Mouse (Mus musculus) hindbrain, embryonic 10.5 days (tissue): Measurements from ENCODE around the gene Smndc1. TPM values are rescaled to one million over a fixed set of nuclear protein-coding genes. Genes with fewer than 3 reads are reported as not detected.

Experiments used
- DNase-seq: peaks from one replicate; pipeline ENCODE4 v3.0.0-alpha.2; 2017; ENCODE audit warnings: low spot score
- H3K27ac ChIP-seq: fragments of 300-500 bp; sonication (generic); 2 replicates; pipeline ENCODE4 v1.5.1; 2016; ENCODE audit warnings: mild to moderate bottlenecking, moderate library complexity
- H3K27me3 ChIP-seq: fragments of 300-500 bp; sonication (generic); 2 replicates; pipeline ENCODE4 v1.6.1; 2016; ENCODE audit warnings: mild to moderate bottlenecking; ENCODE audit not compliant: poor library complexity, insufficient read depth, severe bottlenecking
- H3K36me3 ChIP-seq: fragments of 300-500 bp; sonication (generic); 2 replicates; pipeline ENCODE4 v1.6.1; 2016; ENCODE audit warnings: mild to moderate bottlenecking, moderate library complexity
- H3K4me1 ChIP-seq: fragments of 300-500 bp; sonication (generic); replicated peaks from 2 replicates; pipeline ENCODE4 v1.6.1; 2016; ENCODE audit warnings: mild to moderate bottlenecking
- H3K4me3 ChIP-seq: fragments of 300-500 bp; sonication (generic); 2 replicates; pipeline ENCODE4 v1.5.1; 2016; ENCODE audit warnings: mild to moderate bottlenecking, moderate library complexity
- H3K9me3 ChIP-seq: fragments of 300-500 bp; sonication (generic); 2 replicates; pipeline ENCODE4 v1.6.1; 2016; ENCODE audit warnings: mild to moderate bottlenecking, moderate library complexity
- WGBS: fragments of 180-500 bp; shearing (Covaris S2); methylation state at CpG from one replicate; pipeline ENCODE4 v1.1.7; 2016; 5-methylcytosine and 5-hydroxymethylcytosine counted together
- polyA plus RNA-seq: library from polyadenylated mRNA; unstranded; fragments of >200 nt; fragmentation: Nextera tagmentation; extraction: Ambion mirVana; gene quantifications from 2 replicates; pipeline ENCODE4 v1.2.1, GENCODE M21; 2016

The Smndc1 gene
- polyA plus RNA-seq, 1 experiment from 2014 or later = 36.4 TPM

GRCm38 (mm10) chr19:53422358-53423308 lies 32.3 kb upstream of the Smndc1 start:
- Histone ChIP-seq H3K27ac (no peak overlapping the region; the same call in 1 of the 2 replicates), H3K27me3 (peaks cover 22% of the 10 kb centered on the region), H3K36me3 (no peaks in the 10 kb centered on the region), H3K4me3 (no peak overlapping the region), H3K9me3 (no peaks in the 10 kb centered on the region), H3K4me1 (peaks cover 41% of the 10 kb centered on the region)
- WGBS = 75% methylated on average over 18 of the region's 18 CpGs
- no peak for DNase-seq

- Histone ChIP-seq H3K27me3 (peaks cover 22% of the 10 kb centered on the region), H3K27ac (peak overlapping the region; percentile 86), H3K36me3 (no peaks in the 10 kb centered on the region), H3K9me3 (no peaks in the 10 kb centered on the region), H3K4me1 (peaks cover 35% of the 10 kb centered on the region), H3K4me3 (peak overlapping the region; percentile 61)
- DNase-seq = no peak
- WGBS = 0% methylated on average over 6 of the region's 6 CpGs
Measured at GRCm38 (mm10) chr19:53421583-53422188, 31.3 kb upstream of the Smndc1 start.

GRCm38 (mm10) chr19:53420924-53421582 lies 30.7 kb upstream of the Smndc1 start:
- Histone ChIP-seq H3K9me3 (no peaks in the 10 kb centered on the region), H3K36me3 (no peaks in the 10 kb centered on the region), H3K27me3 (peaks cover 22% of the 10 kb centered on the region), H3K4me1 (peaks cover 35% of the 10 kb centered on the region), H3K4me3 (peak overlapping the region; percentile 61), H3K27ac (peak overlapping the region; percentile 86)
- 1% methylated on average over 19 of the region's 19 CpGs for WGBS
- peak; percentile 81 for DNase-seq

GRCm38 (mm10) chr19:53419834-53420233 lies 29.5 kb upstream of the Smndc1 start:
- H3K36me3 ChIP-seq = no peaks in the 10 kb centered on the region
- peak; percentile 59 for DNase-seq
- H3K9me3 ChIP-seq = no peaks in the 10 kb centered on the region
- 55% methylated on average over 5 of the region's 5 CpGs for WGBS
- no peak overlapping the region for H3K4me3 ChIP-seq
- no peak overlapping the region for H3K27ac ChIP-seq
- peaks cover 33% of the 10 kb centered on the region for H3K4me1 ChIP-seq
- H3K27me3 ChIP-seq = peaks cover 22% of the 10 kb centered on the region

GRCm38 (mm10) chr19:53415198-53415597 lies 24.8 kb upstream of the Smndc1 start:
- Histone ChIP-seq H3K27me3 (peaks cover 3% of the 10 kb centered on the region; the same call in 1 of the 2 replicates), H3K4me1 (peaks cover 34% of the 10 kb centered on the region), H3K27ac (no peak overlapping the region), H3K4me3 (no peak overlapping the region), H3K9me3 (no peaks in the 10 kb centered on the region), H3K36me3 (no peaks in the 10 kb centered on the region)
- no peak for DNase-seq
- 87% methylated on average over 17 of the region's 17 CpGs for whole genome bisulfite sequencing

- 91% methylated on average over 11 of the region's 11 CpGs for WGBS
- DNase-seq = no peak
- H3K27me3 ChIP-seq = peaks cover 3% of the 10 kb centered on the region; the same call in 1 of the 2 replicates
- H3K27ac ChIP-seq = no peak overlapping the region
- no peak overlapping the region for H3K4me3 ChIP-seq
- peaks cover 40% of the 10 kb centered on the region for H3K4me1 ChIP-seq
- no peaks in the 10 kb centered on the region for H3K36me3 ChIP-seq
- H3K9me3 ChIP-seq = no peaks in the 10 kb centered on the region
Measured at GRCm38 (mm10) chr19:53414650-53415049, 24.3 kb upstream of the Smndc1 start.

- peaks cover 41% of the 10 kb centered on the region for H3K4me1 ChIP-seq
- no peak overlapping the region for H3K27ac ChIP-seq
- no peak for DNase-seq
- H3K27me3 ChIP-seq = peaks cover 2% of the 10 kb centered on the region; the same call in 1 of the 2 replicates
- no peaks in the 10 kb centered on the region for H3K9me3 ChIP-seq
- H3K36me3 ChIP-seq = no peaks in the 10 kb centered on the region
- 86% methylated on average over 15 of the region's 15 CpGs for WGBS
- no peak overlapping the region for H3K4me3 ChIP-seq
Measured at GRCm38 (mm10) chr19:53413617-53414380, 23.4 kb upstream of the Smndc1 start.

- DNase-seq = peak; percentile 52
- Histone ChIP-seq H3K27ac (peak overlapping the region; percentile 83), H3K4me3 (peak overlapping the region; percentile 22; the same call in 1 of the 2 replicates), H3K9me3 (no peaks in the 10 kb centered on the region), H3K27me3 (no peaks in the 10 kb centered on the region), H3K4me1 (peaks cover 41% of the 10 kb centered on the region), H3K36me3 (no peaks in the 10 kb centered on the region)
- 2% methylated on average over 6 of the region's 6 CpGs for WGBS
Measured at GRCm38 (mm10) chr19:53412149-53412848, 21.9 kb upstream of the Smndc1 start.

- 60% methylated on average over 17 of the region's 17 CpGs for WGBS
- Histone ChIP-seq H3K9me3 (no peaks in the 10 kb centered on the region), H3K4me1 (peaks cover 41% of the 10 kb centered on the region)
Measured at GRCm38 (mm10) chr19:53409663-53410307, 19.4 kb upstream of the Smndc1 start.

GRCm38 (mm10) chr19:53408398-53408797 lies 18.0 kb upstream of the Smndc1 start:
- DNase-seq = no peak
- 93% methylated on average over 8 of the region's 8 CpGs for whole genome bisulfite sequencing
- Histone ChIP-seq H3K27me3 (no peaks in the 10 kb centered on the region), H3K4me1 (peaks cover 35% of the 10 kb centered on the region), H3K9me3 (no peaks in the 10 kb centered on the region), H3K36me3 (no peaks in the 10 kb centered on the region), H3K27ac (no peak overlapping the region), H3K4me3 (no peak overlapping the region)

More at GRCm38 (mm10) chr19:53409663-53410307, 19.4 kb upstream of the Smndc1 start:
- Histone ChIP-seq H3K27me3 (no peaks in the 10 kb centered on the region), H3K36me3 (no peaks in the 10 kb centered on the region), H3K27ac (peak overlapping the region; percentile 66), H3K4me3 (no peak overlapping the region)
- DNase-seq = no peak

- no peak for DNase-seq
- Histone ChIP-seq H3K36me3 (no peaks in the 10 kb centered on the region), H3K4me3 (no peak overlapping the region), H3K27ac (no peak overlapping the region), H3K4me1 (peaks cover 28% of the 10 kb centered on the region), H3K9me3 (no peaks in the 10 kb centered on the region), H3K27me3 (no peaks in the 10 kb centered on the region)
- WGBS = 78% methylated on average over 2 of the region's 2 CpGs
Measured at GRCm38 (mm10) chr19:53407350-53407749, 17.0 kb upstream of the Smndc1 start.
